Mouse (Mus musculus) lung, postnatal 0 days (tissue): ENCODE data around the gene Sgip1.

ENCODE experiments used
- CTCF ChIP-seq: IDR thresholded peaks from 2 replicates; pipeline ENCODE4 v1.5.1; 2016; ENCODE audit warnings: antibody characterized with exemption, mild to moderate bottlenecking
- EP300 ChIP-seq: IDR thresholded peaks from 2 replicates; pipeline ENCODE4 v1.6.1; 2016; ENCODE audit warnings: antibody characterized with exemption, mild to moderate bottlenecking, control low read depth

- no peak for TF ChIP-seq CTCF
- TF ChIP-seq EP300 = no peak
Measured at GRCm38 (mm10) chr4:102990016-102990415, 248.9 kb downstream of the Sgip1 start.
